Mouse (Mus musculus) spleen, adult 2 months (tissue): ENCODE measurements around the gene Gon4l. TPM values are rescaled to one million over a fixed set of nuclear protein-coding genes. Genes with fewer than 3 reads are reported as not detected.

ENCODE experiments used
- DNase-seq, 2 experiments: peaks; one replicate each; pipeline versions ENCODE4 v3.0.0 to v3.0.0-alpha.2; 2012 to 2021; ENCODE audit warnings: low spot score in 2 of 2, low read depth in 1 of 2
- H3K27ac ChIP-seq: fragments of 200-500 bp; 2 replicates; pipeline ENCODE4 v1.5.1; 2012; ENCODE audit warnings: low read length, inconsistent platforms; ENCODE audit not compliant: insufficient read depth
- H3K27me3 ChIP-seq: fragments of 200-500 bp; 2 replicates; pipeline ENCODE4 v1.6.1; 2012; ENCODE audit warnings: mild to moderate bottlenecking, moderate library complexity, low read length, inconsistent platforms; ENCODE audit not compliant: control insufficient read depth, insufficient read depth
- H3K36me3 ChIP-seq: fragments of 200-500 bp; 2 replicates; pipeline ENCODE4 v1.6.1; 2012; ENCODE audit warnings: mild to moderate bottlenecking, low read length, inconsistent platforms; ENCODE audit not compliant: control insufficient read depth, insufficient read depth
- H3K4me1 ChIP-seq: fragments of 200-500 bp; 2 replicates; pipeline ENCODE4 v1.6.1; 2011; ENCODE audit warnings: inconsistent platforms; ENCODE audit not compliant: control insufficient read depth, insufficient read depth, insufficient read length
- H3K4me3 ChIP-seq: fragments of 200-500 bp; 2 replicates; pipeline ENCODE4 v1.5.1; 2011; ENCODE audit warnings: mild to moderate bottlenecking, inconsistent platforms; ENCODE audit not compliant: insufficient read depth, insufficient read length; ENCODE audit errors: extremely low read depth
- CTCF ChIP-seq: fragments of 200-500 bp; IDR thresholded peaks from 2 replicates; pipeline ENCODE4 v1.5.1; 2011; ENCODE audit warnings: mild to moderate bottlenecking, inconsistent platforms; ENCODE audit not compliant: insufficient read depth, insufficient read length, insufficient replicate concordance; ENCODE audit errors: extremely low read depth
- POLR2A ChIP-seq: fragments of 200-500 bp; IDR thresholded peaks from 2 replicates; pipeline ENCODE4 v1.6.1; 2011; ENCODE audit warnings: low read depth, low read length, inconsistent platforms
- WGBS: fragments of 180-500 bp; shearing (Covaris S2); methylation state at CpG from one replicate; pipeline ENCODE4 v1.1.7; 2018; 5-methylcytosine and 5-hydroxymethylcytosine counted together
- polyA plus RNA-seq: library from polyadenylated mRNA; depleted of rRNA; stranded (reverse); fragments of >200 nt; gene quantifications from 2 replicates; pipeline ENCODE4 v1.2.3, GENCODE M21; 2012

Gon4l gene
- polyA plus RNA-seq, 1 experiment, result 13.6 TPM

- no peak for DNase-seq
- no peak for TF ChIP-seq POLR2A
- TF ChIP-seq CTCF, result no peak
- 92% methylated on average over 3 of the region's 3 CpGs for WGBS
- Histone ChIP-seq H3K27ac (no peak overlapping the region), H3K4me1 (no peaks in the 10 kb centered on the region), H3K4me3 (no peak overlapping the region), H3K27me3 (no peaks in the 10 kb centered on the region), H3K36me3 (peaks cover 49% of the 10 kb centered on the region)
Observed at GRCm38 (mm10) chr3:88904803-88905202, 69.8 kb downstream of the Gon4l start.

GRCm38 (mm10) chr3:88905209-88905608, 70.2 kb downstream of the Gon4l start:
- WGBS, result 89% methylated on average over 6 of the region's 6 CpGs
- Histone ChIP-seq H3K36me3 (peaks cover 51% of the 10 kb centered on the region), H3K27me3 (no peaks in the 10 kb centered on the region), H3K4me3 (no peak overlapping the region), H3K27ac (no peak overlapping the region), H3K4me1 (no peaks in the 10 kb centered on the region)
- TF ChIP-seq POLR2A, result no peak
- no peak for DNase-seq

- TF ChIP-seq CTCF, result no peak
- no peak for TF ChIP-seq POLR2A
- no peak overlapping the region for H3K27ac ChIP-seq
- 93% methylated on average over 2 of the region's 2 CpGs for WGBS
- H3K4me1 ChIP-seq, result no peaks in the 10 kb centered on the region
- peaks cover 54% of the 10 kb centered on the region for H3K36me3 ChIP-seq
- no peak for DNase-seq
- H3K27me3 ChIP-seq, result no peaks in the 10 kb centered on the region
- no peak overlapping the region for H3K4me3 ChIP-seq
Observed at GRCm38 (mm10) chr3:88905741-88906140, 70.7 kb downstream of the Gon4l start.

- WGBS, result 90% methylated on average over 6 of the region's 6 CpGs
- Histone ChIP-seq H3K27ac (no peak overlapping the region), H3K27me3 (no peaks in the 10 kb centered on the region), H3K4me1 (no peaks in the 10 kb centered on the region), H3K36me3 (peaks cover 57% of the 10 kb centered on the region), H3K4me3 (no peak overlapping the region)
- TF ChIP-seq CTCF (no peak), POLR2A (no peak)
- no peak for DNase-seq
Observed at GRCm38 (mm10) chr3:88906393-88907159, 71.5 kb downstream of the Gon4l start.

GRCm38 (mm10) chr3:88912585-88912984, 77.6 kb downstream of the Gon4l start:
- H3K36me3 ChIP-seq, result peaks cover 32% of the 10 kb centered on the region
- H3K27ac ChIP-seq, result no peak overlapping the region
- H3K27me3 ChIP-seq, result no peaks in the 10 kb centered on the region
- H3K4me1 ChIP-seq, result no peaks in the 10 kb centered on the region; the same call in 1 of the 2 replicates
- no peak for DNase-seq
- H3K4me3 ChIP-seq, result no peak overlapping the region
- TF ChIP-seq POLR2A (no peak), CTCF (no peak)
- WGBS, result 93% methylated on average over 7 of the region's 7 CpGs

DNA sequence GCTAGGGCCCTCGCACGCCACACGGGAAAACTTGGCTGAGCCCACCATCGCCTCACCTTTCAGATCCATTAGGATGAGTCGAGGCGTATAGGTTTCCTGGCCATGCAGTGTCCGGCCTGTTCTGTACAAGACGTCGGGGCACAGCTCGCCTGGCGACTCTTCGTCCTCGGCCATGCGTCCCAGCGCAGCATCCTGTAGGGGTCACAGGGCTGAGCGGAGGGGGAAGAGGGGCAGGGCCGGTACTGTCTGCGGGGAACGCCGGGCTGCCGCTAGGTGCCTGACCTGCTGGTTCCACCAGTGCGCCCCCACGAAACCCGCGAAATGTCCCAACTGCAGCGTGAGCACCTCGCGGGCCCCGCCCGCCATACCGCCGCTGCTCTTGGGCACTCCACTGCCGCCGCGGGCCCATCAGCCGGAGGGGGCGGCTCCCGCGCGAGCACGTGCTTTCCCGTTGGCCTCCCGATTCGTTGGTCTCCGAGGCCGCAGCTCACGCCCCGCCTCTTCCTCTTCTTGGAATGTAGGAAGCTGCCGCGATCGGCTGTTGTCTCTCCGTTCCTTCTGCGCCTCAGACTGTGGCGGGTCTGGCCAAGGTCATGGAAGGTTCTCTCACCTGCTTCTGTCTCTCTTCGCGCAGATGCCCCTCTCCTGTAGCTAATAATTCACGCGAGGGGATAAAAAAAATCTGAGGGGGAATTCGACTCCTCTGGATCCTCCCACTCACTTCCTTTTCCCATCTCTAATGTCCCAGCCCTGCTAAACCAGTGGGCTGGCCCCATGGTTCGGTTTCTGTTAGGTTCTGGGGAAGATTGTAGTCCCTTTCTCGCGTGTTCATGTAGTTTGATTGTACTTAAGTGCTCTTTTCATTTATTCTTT, 78.7 kb downstream of the Gon4l start, which contains the start of gene Msto1:
Msto1 (minus strand) TSS at position 489 of the 873 bp plus-strand sequence.
- WGBS, result under 1% methylated on average over 60 of the region's 62 CpGs
- peak; percentile 81 to 94 for DNase-seq
- Histone ChIP-seq H3K4me3 (peak within 1 kb of the TSS; percentile 70), H3K4me1 (no peaks in the 10 kb centered on the region; the same call in 1 of the 2 replicates), H3K27ac (peak within 1 kb of the TSS; percentile 86), H3K27me3 (no peaks in the 10 kb centered on the region), H3K36me3 (peaks cover 21% of the 10 kb centered on the region)
- TF ChIP-seq CTCF (no peak), POLR2A (peak; percentile 93)
